Mouse (Mus musculus) MEL (cell line): ENCODE results near the gene Trim56.

ENCODE experiments used
- BHLHE40 ChIP-seq: IDR thresholded peaks from 2 replicates; pipeline ENCODE4 v1.6.1; 2012; ENCODE audit warnings: low read depth, mild to moderate bottlenecking, inconsistent platforms, low read length, improper control_type of control experiment, borderline replicate concordance
- CTCF ChIP-seq, 3 experiments: IDR thresholded peaks in 2 of 3; conservative IDR thresholded peaks in 1 of 3; 2 replicates each; pipeline ENCODE4 v1.5.1; 2011 to 2012; ENCODE audit warnings: low read length in 3 of 3, low read depth in 2 of 3, mild to moderate bottlenecking in 2 of 3, improper control_type of control experiment in 1 of 3, inconsistent platforms in 1 of 3, mixed read lengths in 1 of 3, moderate library complexity in 1 of 3; ENCODE audit not compliant: control insufficient read depth in 1 of 3, insufficient read depth in 1 of 3, poor library complexity in 1 of 3, severe bottlenecking in 1 of 3
- E2F4 ChIP-seq: IDR thresholded peaks from 2 replicates; pipeline ENCODE4 v1.6.1; 2011; ENCODE audit warnings: low read depth, low read length, improper control_type of control experiment, borderline replicate concordance
- POLR2A ChIP-seq, 2 experiments: IDR thresholded peaks; 2 replicates each; pipeline ENCODE4 v1.6.1; 2011 to 2012; ENCODE audit warnings: low read length in 2 of 2, mild to moderate bottlenecking in 2 of 2, control low read depth in 1 of 2, improper control_type of control experiment in 1 of 2, low read depth in 1 of 2, moderate library complexity in 1 of 2; ENCODE audit not compliant: control insufficient read depth in 1 of 2, insufficient read depth in 1 of 2, poor library complexity in 1 of 2

DNA sequence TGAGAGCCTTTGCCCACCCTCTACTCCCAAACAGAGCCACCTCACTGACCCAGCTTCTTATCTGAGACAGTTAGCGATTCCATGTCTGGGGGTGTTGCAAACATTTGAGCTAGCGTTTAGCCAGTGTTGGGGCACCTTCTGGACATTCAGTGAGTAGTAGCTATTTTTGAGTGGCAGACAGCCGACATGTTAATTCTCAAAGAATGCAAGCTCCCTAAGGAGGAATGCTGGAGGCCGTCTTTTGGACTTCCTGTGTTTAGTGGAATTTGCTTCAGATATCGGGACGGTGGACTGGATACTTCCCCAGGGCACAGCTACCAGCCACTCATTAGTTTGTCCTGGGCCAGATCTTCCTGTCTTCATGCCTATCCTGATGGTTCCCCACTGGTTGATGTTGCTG lies 37.4 kb downstream of the Trim56 start:
- TF ChIP-seq POLR2A (IDR thresholded peaks at IDR 0.05; ENCODE audit: control insufficient read depth in 1 of 2, insufficient read depth in 1 of 2, low read depth in 1 of 2, low read length in 2 of 2, poor library complexity in 1 of 2) (no peak), E2F4 (no peak), CTCF (IDR thresholded peaks at IDR 0.05 in 2 of 3, conservative IDR thresholded peaks at IDR 0.05 in 1 of 3; ENCODE audit: control insufficient read depth in 1 of 3, insufficient read depth in 1 of 3, low read depth in 2 of 3, low read length in 3 of 3, poor library complexity in 1 of 3, severe bottlenecking in 1 of 3) (no peak), BHLHE40 (no peak)
